17 mouse cellular contexts compared by ENCODE assay signal in genomic region chr2:14834700-14835317, GRCm38 (mm10).
DNase-seq lines count a peak whose midpoint lies in the region; ATAC-seq lines count a peak whose summit lies in the region.
"Had no signal": no experiment of that assay in that cellular context is flagged by ENCODE, and none has a peak within 500 bp of the region (broad histone marks: within the 10 kb centered on the region; RNA-seq: fewer than 3 reads in every experiment).

No protein-coding gene starts in this region.

- no peaks in the 10 kb centered on the region for H3K36me3 ChIP-seq in kidney, embryonic 15.5 days
- H3K36me3 ChIP-seq in heart, embryonic 13.5 days = no peaks in the 10 kb centered on the region
- H3K36me3 ChIP-seq in forebrain, embryonic 10.5 days (replicated peaks) = no peaks in the 10 kb centered on the region
- H3K36me3 ChIP-seq: hindbrain, embryonic 10.5 days; limb, embryonic 15.5 days; neural tube, embryonic 13.5 days had no signal

- no peaks in the 10 kb centered on the region for H3K27me3 ChIP-seq in kidney, embryonic 15.5 days
- no peaks in the 10 kb centered on the region for H3K27me3 ChIP-seq in heart, embryonic 13.5 days (replicated peaks)
- H3K27me3 ChIP-seq in forebrain, embryonic 10.5 days (ENCODE audit: poor library complexity, severe bottlenecking) = no peaks in the 10 kb centered on the region
- H3K27me3 ChIP-seq: forebrain, embryonic 13.5 days; limb, embryonic 15.5 days; neural tube, embryonic 13.5 days had no signal

- H3K4me1 ChIP-seq in kidney, embryonic 15.5 days = no peaks in the 10 kb centered on the region
- peaks cover 51% of the 10 kb centered on the region for H3K4me1 ChIP-seq in heart, embryonic 13.5 days
- no peaks in the 10 kb centered on the region for H3K4me1 ChIP-seq in forebrain, embryonic 10.5 days
- H3K4me1 ChIP-seq: forebrain, embryonic 13.5 days; neural tube, embryonic 13.5 days had no signal

- peak; percentile 2 for DNase-seq in cerebellum, adult 9-11 months
- DNase-seq in cerebellum, postnatal 25 days = no peak
- peak; percentile 7 to 17 for DNase-seq in kidney, adult 8-10 months
- peak; percentile 23 for DNase-seq in 3T3-L1 (ENCODE audit: low read depth, low spot score)
- no peak for DNase-seq in urinary bladder, postnatal 10 days (ENCODE audit: low spot score)
- DNase-seq in forebrain, embryonic 10.5 days (ENCODE audit: extremely low spot score, low spot score) = no peak
- DNase-seq: cerebellum, adult 18-20 months; liver, postnatal 0 days; right cerebral cortex, postnatal 4 days had no signal

- no peak for ATAC-seq in kidney, embryonic 15.5 days (replicated peaks; ENCODE audit: low FRiP score)
- ATAC-seq in heart, embryonic 13.5 days (ENCODE audit: extremely low read depth, insufficient number of reproducible peaks, low FRiP score, low TSS enrichment) = no peak
- ATAC-seq: forebrain, embryonic 13.5 days; inflammation-experienced regulatory T-cells, adult 6 months; liver, postnatal 0 days; Patski had no signal

- no peaks in the 10 kb centered on the region for H3K9me3 ChIP-seq in kidney, embryonic 15.5 days (replicated peaks)
- no peaks in the 10 kb centered on the region for H3K9me3 ChIP-seq in heart, embryonic 13.5 days
- H3K9me3 ChIP-seq in forebrain, embryonic 10.5 days = no peaks in the 10 kb centered on the region
- H3K9me3 ChIP-seq: forebrain, embryonic 13.5 days; hindbrain, embryonic 10.5 days; limb, embryonic 15.5 days; neural tube, embryonic 13.5 days had no signal

- H3K4me3 ChIP-seq in kidney, embryonic 15.5 days (replicated peaks) = no peak overlapping the region
- no peak overlapping the region for H3K4me3 ChIP-seq in heart, embryonic 13.5 days
- H3K4me3 ChIP-seq in forebrain, embryonic 10.5 days = no peak overlapping the region
- H3K4me3 ChIP-seq: forebrain, embryonic 13.5 days; hindbrain, embryonic 10.5 days; limb, embryonic 15.5 days; neural tube, embryonic 13.5 days had no signal

- no peak overlapping the region for H3K27ac ChIP-seq in kidney, embryonic 15.5 days
- peak overlapping the region; percentile 70 for H3K27ac ChIP-seq in heart, embryonic 13.5 days (replicated peaks)
- no peak overlapping the region for H3K27ac ChIP-seq in forebrain, embryonic 10.5 days
- H3K27ac ChIP-seq: forebrain, embryonic 13.5 days; hindbrain, embryonic 10.5 days; limb, embryonic 15.5 days; neural tube, embryonic 13.5 days had no signal

- no peak overlapping the region for H3K4me2 ChIP-seq in kidney, embryonic 15.5 days
- peak overlapping the region; percentile 10 for H3K4me2 ChIP-seq in heart, embryonic 13.5 days
- H3K4me2 ChIP-seq: forebrain, embryonic 13.5 days; limb, embryonic 15.5 days; neural tube, embryonic 13.5 days had no signal

- no peak overlapping the region for H3K9ac ChIP-seq in kidney, embryonic 15.5 days
- H3K9ac ChIP-seq in heart, embryonic 13.5 days = no peak overlapping the region
- H3K9ac ChIP-seq: forebrain, embryonic 13.5 days; limb, embryonic 15.5 days; liver, postnatal 0 days; neural tube, embryonic 13.5 days had no signal

- WGBS in kidney, embryonic 15.5 days = 62% methylated on average over 5 of the region's 5 CpGs
- 48% methylated on average over 5 of the region's 5 CpGs for WGBS in heart, embryonic 13.5 days
- 89% methylated on average over 5 of the region's 5 CpGs for WGBS in forebrain, embryonic 10.5 days

Comparison
In these comparisons a context has a peak if more than half of its experiments do, and no peak if none do; other contexts are left out.
1. DNase-seq: peak in cerebellum, adult 9-11 months (single experiment), kidney, adult 8-10 months (2 of 2) and 3T3-L1 (single experiment); none in cerebellum, postnatal 25 days (0 of 2), urinary bladder, postnatal 10 days (single experiment) and forebrain, embryonic 10.5 days (single experiment).